Mouse (Mus musculus) thymus, adult 2 months (tissue): Measurements from ENCODE around the gene Rnps1. TPM values are rescaled to one million over a fixed set of nuclear protein-coding genes. Genes with fewer than 3 reads are reported as not detected.

Experiments
- DNase-seq: peaks from one replicate; pipeline ENCODE4 v3.0.0; 2021
- H3K27ac ChIP-seq: fragments of 200-500 bp; 2 replicates; pipeline ENCODE4 v1.5.1; 2012; ENCODE audit warnings: low read length, control low read depth; ENCODE audit not compliant: control insufficient read depth, insufficient read depth
- H3K27me3 ChIP-seq: fragments of 200-500 bp; 2 replicates; pipeline ENCODE4 v1.6.1; 2012; ENCODE audit warnings: mild to moderate bottlenecking, low read length, moderate library complexity, mixed read lengths; ENCODE audit not compliant: control insufficient read depth, insufficient read depth
- H3K36me3 ChIP-seq: fragments of 200-500 bp; 2 replicates; pipeline ENCODE4 v1.6.1; 2012; ENCODE audit warnings: mild to moderate bottlenecking, low read length, moderate library complexity; ENCODE audit not compliant: control insufficient read depth, insufficient read depth
- H3K4me1 ChIP-seq: fragments of 200-500 bp; replicated peaks from 2 replicates; pipeline ENCODE4 v1.6.1; 2012; ENCODE audit warnings: low read length; ENCODE audit not compliant: control insufficient read depth, insufficient read depth
- H3K4me3 ChIP-seq: fragments of 200-500 bp; 2 replicates; pipeline ENCODE4 v1.5.1; 2012; ENCODE audit warnings: mild to moderate bottlenecking, low read length, control low read depth, moderate library complexity; ENCODE audit not compliant: control insufficient read depth, insufficient read depth
- CTCF ChIP-seq: fragments of 200-500 bp; IDR thresholded peaks from 2 replicates; pipeline ENCODE4 v1.5.1; 2012; ENCODE audit warnings: mild to moderate bottlenecking, control low read depth, low read length, moderate library complexity, borderline replicate concordance; ENCODE audit not compliant: control insufficient read depth, poor library complexity, insufficient read depth; ENCODE audit errors: extremely low read depth
- POLR2A ChIP-seq: fragments of 200-500 bp; IDR thresholded peaks from 2 replicates; pipeline ENCODE4 v1.6.1; 2012; ENCODE audit warnings: mild to moderate bottlenecking, low read length, control low read depth, moderate library complexity; ENCODE audit not compliant: control insufficient read depth, poor library complexity, insufficient read depth; ENCODE audit errors: extremely low read depth
- WGBS: fragments of 180-500 bp; shearing (Covaris S2); methylation state at CpG from one replicate; pipeline ENCODE4 v1.1.7; 2018; 5-methylcytosine and 5-hydroxymethylcytosine counted together
- polyA plus RNA-seq: library from polyadenylated mRNA; depleted of rRNA; stranded (reverse); fragments of >200 nt; gene quantifications from 2 replicates; pipeline ENCODE4 v1.2.3, GENCODE M21; 2012; rRNA removed

Gene Rnps1
- polyA plus RNA-seq, 1 experiment: 241 TPM

GRCm38 (mm10) chr17:24473612-24474275 lies 59.4 kb downstream of the Rnps1 start, which contains the start of gene Bricd5:
Bricd5 (plus strand) TSS chr17:24473884.
- TF ChIP-seq CTCF (no peak), POLR2A (no peak)
- Histone ChIP-seq H3K4me3 (no peak within 1 kb of the TSS), H3K27me3 (no peaks in the 10 kb centered on the region), H3K27ac (no peak within 1 kb of the TSS), H3K4me1 (peaks cover 27% of the 10 kb centered on the region), H3K36me3 (peaks cover 22% of the 10 kb centered on the region)
- DNase-seq: no peak
- WGBS: 96% methylated on average over 6 of the region's 6 CpGs

GRCm38 (mm10) chr17:24474557-24474956 lies 60.2 kb downstream of the Rnps1 start:
- no peaks in the 10 kb centered on the region for H3K27me3 ChIP-seq
- 96% methylated on average over 5 of the region's 5 CpGs for WGBS
- H3K4me1 ChIP-seq: peaks cover 27% of the 10 kb centered on the region
- TF ChIP-seq CTCF (no peak), POLR2A (no peak)
- no peak for DNase-seq
- H3K27ac ChIP-seq: no peak overlapping the region
- H3K4me3 ChIP-seq: no peak overlapping the region
- peaks cover 22% of the 10 kb centered on the region for H3K36me3 ChIP-seq

Other genes with a start within 250 kb of the Rnps1 start
- gene Atp6v0c, start 244.9 kb upstream of the Rnps1 start, polyA plus RNA-seq: 977 and 1,122 TPM in 2 replicates
- gene Tbc1d24, start 209.0 kb upstream of the Rnps1 start, polyA plus RNA-seq: 14.5 and 16.8 TPM in 2 replicates
- gene Ntn3, start 205.0 kb upstream of the Rnps1 start, polyA plus RNA-seq: 0.71 and 1.5 TPM in 2 replicates
- 17.6 and 20.0 TPM in 2 replicates for gene Tedc2, start 193.7 kb upstream of the Rnps1 start, polyA plus RNA-seq
- gene Ccnf, start 163.1 kb upstream of the Rnps1 start, polyA plus RNA-seq: 64.5 and 86.9 TPM in 2 replicates
- 0.06 and 0.13 TPM in 2 replicates for gene Abca17, start 63.5 kb upstream of the Rnps1 start, polyA plus RNA-seq
- gene Abca3, start 62.6 kb upstream of the Rnps1 start, polyA plus RNA-seq: 33.9 and 34.8 TPM in 2 replicates
- gene Eci1, start 12.1 kb downstream of the Rnps1 start, polyA plus RNA-seq: 41.6 and 57.0 TPM in 2 replicates
- 11.3 and 18.2 TPM in 2 replicates for gene Dnase1l2, start 28.5 kb downstream of the Rnps1 start, polyA plus RNA-seq
- 166 and 188 TPM in 2 replicates for gene E4f1, start 55.7 kb downstream of the Rnps1 start, polyA plus RNA-seq
- 58.8 and 65.4 TPM in 2 replicates for gene Pgp, start 55.8 kb downstream of the Rnps1 start, polyA plus RNA-seq
- 0.57 and 0.97 TPM in 2 replicates for gene Bricd5, start 59.3 kb downstream of the Rnps1 start, polyA plus RNA-seq
- 78.9 and 84.5 TPM in 2 replicates for gene Mlst8, start 64.5 kb downstream of the Rnps1 start, polyA plus RNA-seq
- gene Caskin1, start 74.0 kb downstream of the Rnps1 start, polyA plus RNA-seq: 0.15 and 0.20 TPM in 2 replicates
- 339 and 362 TPM in 2 replicates for gene Traf7, start 113.4 kb downstream of the Rnps1 start, polyA plus RNA-seq
- gene Rab26, start 119.6 kb downstream of the Rnps1 start, polyA plus RNA-seq: 1.6 and 1.9 TPM in 2 replicates
- gene Pkd1, start 135.3 kb downstream of the Rnps1 start, polyA plus RNA-seq: 85.0 and 92.8 TPM in 2 replicates
- 163 and 173 TPM in 2 replicates for gene Tsc2, start 218.1 kb downstream of the Rnps1 start, polyA plus RNA-seq
- gene Nthl1, start 218.1 kb downstream of the Rnps1 start, polyA plus RNA-seq: 9.7 and 9.8 TPM in 2 replicates
- gene Slc9a3r2, start 235.8 kb downstream of the Rnps1 start, polyA plus RNA-seq: 13.5 and 19.6 TPM in 2 replicates
- gene Npw, start 243.9 kb downstream of the Rnps1 start, polyA plus RNA-seq: 0.35 and 0.64 TPM in 2 replicates